Mouse (Mus musculus) adrenal gland, adult 8-10 months (tissue): ENCODE measurements around the gene Slc35e4. TPM values are rescaled to one million over a fixed set of nuclear protein-coding genes. Genes with fewer than 3 reads are reported as not detected.

Experiments
- DNase-seq: peaks from one replicate; pipeline ENCODE4 v3.0.0; 2022
- total RNA-seq, 4 experiments: library from RNA; stranded (reverse); gene quantifications; 2 replicates each; pipeline ENCODE4 v1.2.4; 2022

Gene Slc35e4
- total RNA-seq, 4 experiments from 2014 or later: 5.9 to 15.5 (median 10.2) TPM

DNA sequence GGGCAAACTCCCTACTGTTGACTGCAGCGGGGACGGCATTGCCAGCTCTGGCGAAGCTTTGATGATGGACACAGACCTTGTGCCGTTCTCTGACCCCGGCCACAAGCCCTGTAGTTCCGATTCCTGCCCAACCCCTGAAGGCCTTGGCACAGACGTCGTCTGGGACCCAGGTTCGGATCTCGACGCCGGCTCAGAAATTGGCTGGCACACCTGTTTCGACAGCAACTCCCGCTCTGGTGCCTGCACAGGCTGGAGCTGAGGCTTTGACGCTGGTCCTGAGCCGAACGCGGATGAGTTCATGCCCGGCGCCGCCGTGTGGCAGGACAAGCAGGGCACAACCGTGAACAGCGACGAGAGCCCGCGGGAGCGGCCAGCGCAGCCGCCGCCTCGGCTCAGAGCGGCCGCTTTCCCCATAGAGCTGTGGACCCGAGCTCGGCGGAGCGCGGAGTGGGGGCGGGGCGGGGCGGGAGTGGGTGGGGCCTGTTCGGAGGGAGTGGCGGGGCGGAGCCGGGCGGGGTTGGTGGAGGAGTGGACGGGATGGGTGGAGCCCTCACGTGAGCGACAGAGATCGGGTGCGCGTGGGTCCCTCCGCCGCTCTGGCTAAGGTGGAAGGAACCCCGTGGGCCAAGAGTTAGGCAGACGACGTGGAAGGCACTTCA is 50.9 kb downstream of the Slc35e4 start, which contains the start of gene Osbp2:
TSS of gene Osbp2 (minus strand) at position 450 of the 659 bp plus-strand sequence.
- DNase-seq: peak; percentile 55

DNA sequence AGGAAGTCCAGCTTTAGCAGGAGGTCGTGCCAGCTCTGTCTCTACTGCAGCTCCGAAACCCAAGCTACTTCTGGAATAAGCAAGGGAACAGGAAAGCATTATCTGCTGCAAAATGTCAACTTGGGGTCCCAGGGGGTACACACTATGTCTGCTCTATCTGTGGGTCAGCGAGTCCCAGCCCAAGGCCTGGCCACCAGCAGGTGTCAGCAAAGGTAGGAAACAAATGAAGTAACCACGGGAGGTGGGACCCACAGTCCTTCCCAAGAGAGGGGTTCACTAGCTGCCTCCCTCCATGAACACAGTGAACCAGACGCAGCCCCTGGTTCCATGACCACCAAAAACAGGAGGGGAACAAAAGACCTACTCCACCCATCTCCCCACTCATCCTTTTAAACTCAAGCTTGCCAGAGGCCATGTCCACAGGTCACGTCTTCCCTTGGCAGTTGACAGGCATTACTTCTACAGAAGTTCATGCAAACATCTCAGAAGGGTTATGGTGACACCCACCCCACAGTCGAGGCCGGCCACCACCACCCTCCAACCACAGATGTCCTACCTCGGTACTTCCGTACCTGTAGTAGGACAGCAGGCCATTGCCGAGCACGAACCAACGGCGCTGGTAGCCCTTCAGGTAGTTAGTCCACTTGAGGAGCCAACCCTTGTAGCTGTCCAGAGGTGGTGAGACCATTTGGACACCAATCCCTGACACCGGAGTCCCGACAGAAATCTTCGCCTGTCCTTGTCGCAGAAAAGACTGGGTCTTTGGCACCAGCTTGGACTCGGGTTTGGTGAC is 51.6 kb downstream of the Slc35e4 start:
- DNase-seq: no peak

- no peak for DNase-seq
These were observed 54.1 kb downstream of the Slc35e4 start for GRCm38 (mm10) chr11:3860361-3860760.

DNA sequence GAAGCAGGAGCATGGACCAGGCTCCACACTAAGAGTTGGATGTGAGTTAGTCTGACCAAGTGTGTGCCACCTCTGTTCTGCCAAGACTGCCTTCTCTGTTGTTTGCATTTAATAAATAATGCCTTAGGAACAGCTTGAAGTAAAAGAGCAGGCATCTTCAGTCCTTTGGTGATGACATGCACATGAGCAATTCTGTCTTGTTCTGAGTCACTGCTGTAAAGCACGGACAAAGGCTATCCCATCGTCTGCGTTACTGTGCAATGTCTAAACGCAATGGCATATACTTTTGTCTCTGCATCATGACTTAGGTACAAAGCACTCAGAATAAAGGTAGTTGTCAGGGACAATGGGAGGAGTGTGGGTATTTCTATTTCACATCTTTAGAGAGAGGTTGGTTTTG is 54.7 kb downstream of the Slc35e4 start:
- no peak for DNase-seq

- DNase-seq: no peak
These were observed 56.6 kb downstream of the Slc35e4 start for GRCm38 (mm10) chr11:3857902-3858301.

Other genes starting within 250 kb of the Slc35e4 start
- 1 to 10 TPM; 2.1 to 7.4 (median 3.7) TPM for gene Osbp2, start 50.8 kb downstream of the Slc35e4 start, total RNA-seq
- under 1 TPM; 0.56 to 0.81 (median 0.70) TPM for gene 4921536K21Rik, start 19.6 kb downstream of the Slc35e4 start, total RNA-seq
- gene Dusp18, start 19.4 kb downstream of the Slc35e4 start, total RNA-seq: 1 to 10 TPM; 4.7 to 9.3 (median 6.6) TPM
- gene Tcn2, start 17.5 kb upstream of the Slc35e4 start, total RNA-seq: 100 to 1,000 TPM; 129 to 145 (median 137) TPM
- gene Pes1, start 49.3 kb upstream of the Slc35e4 start, total RNA-seq: 10 to 100 TPM; 53.4 to 60.5 (median 55.8) TPM
- not detected for gene 4930556J24Rik, start 62.1 kb upstream of the Slc35e4 start, total RNA-seq
- under 1 TPM in 3 of 4 experiments, not detected in 1; 0.15 to 0.19 (median 0.18) TPM for gene Gal3st1, start 69.0 kb upstream of the Slc35e4 start, total RNA-seq
- 1 to 10 TPM in 2 of 4 experiments, under 1 TPM in 1, not detected in 1; 0.59 to 5.1 (median 3.8) TPM for gene Sec14l4, start 116.8 kb upstream of the Slc35e4 start, total RNA-seq
- gene Sec14l3, start 150.2 kb upstream of the Slc35e4 start, total RNA-seq: under 1 TPM in 1 of 4 experiments, not detected in 3; 0.34 TPM
- gene Mtfp1, start 180.8 kb upstream of the Slc35e4 start, total RNA-seq: 10 to 100 TPM; 17.5 to 21.4 (median 18.9) TPM
- 1 to 10 TPM; 2.0 to 3.3 (median 2.4) TPM for gene Sec14l2, start 208.8 kb upstream of the Slc35e4 start, total RNA-seq
- 10 to 100 TPM; 28.2 to 38.2 (median 33.1) TPM for gene Rnf215, start 220.5 kb upstream of the Slc35e4 start, total RNA-seq
- gene Ccdc157, start 245.6 kb upstream of the Slc35e4 start, total RNA-seq: 10 to 100 TPM; 11.8 to 22.5 (median 15.3) TPM
- gene Sf3a1, start 245.7 kb upstream of the Slc35e4 start, total RNA-seq: 10 to 100 TPM; 40.4 to 61.5 (median 48.4) TPM